Mouse (Mus musculus) small intestine, adult 2 months (tissue): ENCODE results near the gene Sdc4. TPM values are rescaled to one million over a fixed set of nuclear protein-coding genes. Genes with fewer than 3 reads are reported as not detected.
A peak's percentile ranks its signal among the peaks of the same experiment; 100 is the strongest.

Experiments
- H3K27ac ChIP-seq: fragments of 200-500 bp; 2 replicates; pipeline ENCODE4 v1.5.1; 2012; ENCODE audit warnings: low read depth, low read length, control low read depth, inconsistent platforms; ENCODE audit not compliant: insufficient read depth
- H3K27me3 ChIP-seq: fragments of 200-500 bp; 2 replicates; pipeline ENCODE4 v1.6.1; 2012; ENCODE audit warnings: mild to moderate bottlenecking, moderate library complexity, low read length, inconsistent platforms; ENCODE audit not compliant: control insufficient read depth, insufficient read depth
- H3K36me3 ChIP-seq: fragments of 200-500 bp; 2 replicates; pipeline ENCODE4 v1.6.1; 2012; ENCODE audit warnings: mild to moderate bottlenecking, low read length, control low read depth, inconsistent platforms; ENCODE audit not compliant: control insufficient read depth, insufficient read depth
- H3K4me1 ChIP-seq: fragments of 200-500 bp; 2 replicates; pipeline ENCODE4 v1.6.1; 2012; ENCODE audit warnings: low read length, inconsistent platforms, mixed read lengths; ENCODE audit not compliant: control insufficient read depth, insufficient read depth, insufficient read length
- H3K4me3 ChIP-seq: fragments of 200-500 bp; 2 replicates; pipeline ENCODE4 v1.5.1; 2012; ENCODE audit warnings: low read depth, mild to moderate bottlenecking, control low read depth, inconsistent platforms, low read length, moderate library complexity
- CTCF ChIP-seq: fragments of 200-500 bp; IDR thresholded peaks from 2 replicates; pipeline ENCODE4 v1.5.1; 2012; ENCODE audit warnings: low read depth, mild to moderate bottlenecking, control low read depth, inconsistent platforms, low read length, moderate library complexity, mixed read lengths; ENCODE audit not compliant: insufficient replicate concordance, insufficient read length; ENCODE audit errors: extremely low read depth
- POLR2A ChIP-seq: fragments of 200-500 bp; IDR thresholded peaks from 2 replicates; pipeline ENCODE4 v1.6.1; 2012; ENCODE audit warnings: low read depth, mild to moderate bottlenecking, control low read depth, inconsistent platforms, low read length, moderate library complexity
- WGBS: fragments of 180-500 bp; shearing (Covaris S2); methylation state at CpG from one replicate; pipeline ENCODE4 v1.1.7; 2018; 5-methylcytosine and 5-hydroxymethylcytosine counted together
- polyA plus RNA-seq: library from polyadenylated mRNA; depleted of rRNA; stranded (reverse); fragments of >200 nt; gene quantifications from 2 replicates; pipeline ENCODE4 v1.2.3, GENCODE M21; 2012

The Sdc4 gene
- polyA plus RNA-seq, 1 experiment, result 52.2 TPM

GRCm38 (mm10) chr2:164449341-164450042 lies 5.8 kb upstream of the Sdc4 start:
- TF ChIP-seq POLR2A (no peak), CTCF (no peak)
- WGBS, result 63% methylated on average over 14 of the region's 14 CpGs

DNA sequence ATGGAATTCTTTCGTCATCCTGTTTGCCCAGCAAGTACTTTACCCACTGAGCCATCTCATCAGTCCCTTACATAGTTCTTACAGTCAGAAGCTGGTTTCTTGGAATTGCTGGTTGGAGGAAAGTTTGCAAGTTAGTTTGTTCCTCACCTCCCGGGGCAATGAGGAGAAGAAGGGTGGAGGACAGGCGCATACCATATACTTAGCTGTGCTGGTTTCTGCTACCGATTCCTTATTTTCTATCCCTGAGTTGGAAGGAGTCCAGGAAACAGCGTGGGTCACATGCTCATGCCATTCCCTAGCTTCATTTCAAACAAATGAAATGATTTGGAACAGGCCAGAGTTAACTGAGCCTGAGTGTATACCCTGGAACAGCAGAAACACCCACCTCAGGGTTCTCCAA lies 5.2 kb upstream of the Sdc4 start:
- no peak overlapping the region for H3K27ac ChIP-seq
- H3K4me1 ChIP-seq, result no peaks in the 10 kb centered on the region; the same call in 1 of the 2 replicates
- no peak overlapping the region for H3K4me3 ChIP-seq
- H3K36me3 ChIP-seq, result no peaks in the 10 kb centered on the region
- H3K27me3 ChIP-seq, result no peaks in the 10 kb centered on the region
- no peak for TF ChIP-seq CTCF
- no peak for TF ChIP-seq POLR2A
- 44% methylated on average over 5 of the region's 5 CpGs for WGBS

More at GRCm38 (mm10) chr2:164449341-164450042, 5.8 kb upstream of the Sdc4 start:
- no peaks in the 10 kb centered on the region for H3K27me3 ChIP-seq
- no peaks in the 10 kb centered on the region for H3K36me3 ChIP-seq
- no peak overlapping the region for H3K27ac ChIP-seq
- peaks cover under 1% of the 10 kb centered on the region; the same call in 1 of the 2 replicates for H3K4me1 ChIP-seq
- no peak overlapping the region for H3K4me3 ChIP-seq

DNA sequence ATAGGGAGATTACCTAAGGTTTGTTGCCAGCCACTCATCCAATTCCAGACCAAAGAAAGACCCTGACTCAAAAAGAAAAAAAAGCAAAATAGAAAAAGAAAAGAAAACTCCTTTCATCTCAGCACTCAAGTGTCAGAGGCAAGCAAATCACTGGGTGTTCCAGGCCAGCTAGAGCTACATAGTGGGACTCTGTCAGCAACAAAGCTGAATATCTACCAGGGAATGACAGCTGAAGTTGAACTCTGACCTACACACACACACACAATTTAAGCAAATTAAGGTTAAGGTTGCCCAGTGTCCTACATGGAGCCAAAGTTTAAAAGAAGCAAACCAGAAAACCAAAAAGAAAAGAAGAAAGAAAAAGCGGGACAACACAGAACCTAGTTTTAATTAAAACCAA lies 4.5 kb upstream of the Sdc4 start:
- Histone ChIP-seq H3K36me3 (no peaks in the 10 kb centered on the region), H3K4me3 (no peak overlapping the region), H3K4me1 (peaks cover 3% of the 10 kb centered on the region; the same call in 1 of the 2 replicates), H3K27ac (no peak overlapping the region), H3K27me3 (no peaks in the 10 kb centered on the region)
- 96% methylated on average over 1 of the region's 1 CpGs for WGBS
- TF ChIP-seq CTCF, result no peak
- TF ChIP-seq POLR2A, result no peak

DNA sequence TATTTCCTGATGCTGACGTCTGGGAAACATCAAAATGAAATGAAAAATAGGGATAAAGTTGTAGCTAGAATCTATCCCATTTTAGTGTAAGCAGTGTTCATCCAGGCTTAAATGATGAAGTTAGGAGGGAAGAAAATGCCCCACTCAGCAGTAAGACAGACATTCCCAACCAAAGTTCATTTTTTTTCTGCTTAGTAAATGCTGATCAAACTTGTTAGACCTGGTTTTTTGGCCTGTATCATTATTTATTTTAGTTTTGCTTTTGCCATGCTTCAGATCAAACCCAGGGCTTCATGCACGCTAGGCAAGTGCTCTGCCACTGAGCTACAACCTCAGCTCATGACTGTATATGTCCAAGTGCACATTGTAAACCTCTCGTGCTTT lies 2.4 kb upstream of the Sdc4 start:
- 82% methylated on average over 3 of the region's 3 CpGs for WGBS
- TF ChIP-seq POLR2A, result no peak
- no peak for TF ChIP-seq CTCF
- H3K36me3 ChIP-seq, result no peaks in the 10 kb centered on the region
- no peak overlapping the region for H3K4me3 ChIP-seq
- no peaks in the 10 kb centered on the region for H3K27me3 ChIP-seq
- H3K27ac ChIP-seq, result no peak overlapping the region
- H3K4me1 ChIP-seq, result peaks cover 8% of the 10 kb centered on the region

DNA sequence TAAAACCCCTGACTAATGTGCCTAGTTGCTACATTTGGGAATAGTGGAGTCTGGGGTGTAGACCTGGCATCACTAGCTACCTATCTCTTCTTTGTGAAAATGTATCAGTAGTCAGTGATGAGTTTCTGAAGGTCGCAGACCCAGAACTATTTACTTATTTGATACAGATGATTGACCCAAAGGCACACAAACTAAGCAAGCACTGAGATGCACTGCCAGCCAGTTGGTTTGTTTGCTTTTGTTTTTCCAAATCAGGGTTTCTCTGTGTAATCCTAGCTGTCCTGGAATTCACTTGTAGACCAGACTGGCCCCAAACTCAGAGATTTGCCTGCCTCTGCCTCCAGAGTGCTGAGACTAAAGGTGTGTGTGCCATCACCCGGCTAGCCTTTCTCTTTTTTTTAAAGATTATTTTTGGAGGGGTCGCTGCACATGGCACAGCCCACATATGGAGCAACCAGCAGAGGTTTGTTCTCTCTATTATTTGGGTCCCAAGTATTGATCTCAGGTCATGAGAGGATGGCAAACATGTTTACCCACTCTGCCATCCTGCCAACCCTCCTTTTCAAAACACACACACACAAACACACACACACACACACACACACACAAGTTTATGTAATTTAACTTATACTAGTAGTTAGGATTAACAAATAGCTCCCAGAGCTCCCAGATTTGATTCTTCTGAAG lies 1.9 kb upstream of the Sdc4 start:
- Histone ChIP-seq H3K4me3 (no peak overlapping the region), H3K27ac (no peak overlapping the region), H3K36me3 (0 out of 2 replicates have a peak, but pooled peaks cover under 1% of the 10 kb centered on the region), H3K27me3 (no peaks in the 10 kb centered on the region), H3K4me1 (peaks cover 8% of the 10 kb centered on the region)
- TF ChIP-seq CTCF (no peak), POLR2A (no peak)
- WGBS, result 85% methylated on average over 3 of the region's 3 CpGs

- Histone ChIP-seq H3K4me3 (no peak overlapping the region), H3K36me3 (0 out of 2 replicates have a peak, but pooled peaks cover 1% of the 10 kb centered on the region), H3K4me1 (peaks cover 14% of the 10 kb centered on the region), H3K27ac (no peak overlapping the region), H3K27me3 (no peaks in the 10 kb centered on the region)
- WGBS, result 68% methylated on average over 2 of the region's 2 CpGs
- TF ChIP-seq POLR2A (no peak), CTCF (no peak)
Observed at GRCm38 (mm10) chr2:164444701-164445100, 1.0 kb upstream of the Sdc4 start.

DNA sequence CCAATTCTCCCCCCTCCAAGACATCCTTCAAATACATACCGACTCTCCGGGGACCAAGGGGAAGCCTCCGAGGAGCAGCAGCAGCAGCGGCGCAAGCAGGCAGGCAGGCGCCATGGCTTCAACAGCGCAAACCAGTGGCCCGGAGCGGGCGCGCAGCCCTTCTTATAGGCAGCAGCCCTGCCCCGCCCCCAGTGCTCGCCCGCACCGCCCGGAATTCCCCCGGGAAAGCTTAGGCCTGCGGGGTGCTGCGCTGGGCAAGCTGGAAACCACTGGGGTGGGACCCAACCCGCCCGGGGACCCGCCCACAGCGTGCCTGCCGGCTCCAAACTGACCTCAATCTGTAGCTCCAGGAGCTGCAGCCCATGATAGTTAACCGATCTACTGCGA lies 643 bp downstream of the Sdc4 start:
- Histone ChIP-seq H3K4me3 (peak overlapping the region; percentile 87), H3K27ac (peak overlapping the region; percentile 76), H3K27me3 (no peaks in the 10 kb centered on the region), H3K4me1 (peaks cover 20% of the 10 kb centered on the region), H3K36me3 (peaks cover 4% of the 10 kb centered on the region; the same call in 1 of the 2 replicates)
- WGBS, result under 1% methylated on average over 26 of the region's 26 CpGs
- TF ChIP-seq CTCF (no peak), POLR2A (peak; percentile 99)
